Mouse (Mus musculus): ENCODE results near the gene Nek11.
A peak's percentile ranks its signal among the peaks of the same experiment; 100 is the strongest.
"Not testable (repeated sequence)": the region's sequence is repeated elsewhere in the genome, so short reads cannot be mapped to it uniquely, and the experiment has no call there.

Gene Nek11

GRCm38 (mm10) chr9:105136404-105136803, 258.9 kb downstream of the Nek11 start:
- no peak for DNase-seq (ENCODE audit: low spot score in 2 of 2)

DNA sequence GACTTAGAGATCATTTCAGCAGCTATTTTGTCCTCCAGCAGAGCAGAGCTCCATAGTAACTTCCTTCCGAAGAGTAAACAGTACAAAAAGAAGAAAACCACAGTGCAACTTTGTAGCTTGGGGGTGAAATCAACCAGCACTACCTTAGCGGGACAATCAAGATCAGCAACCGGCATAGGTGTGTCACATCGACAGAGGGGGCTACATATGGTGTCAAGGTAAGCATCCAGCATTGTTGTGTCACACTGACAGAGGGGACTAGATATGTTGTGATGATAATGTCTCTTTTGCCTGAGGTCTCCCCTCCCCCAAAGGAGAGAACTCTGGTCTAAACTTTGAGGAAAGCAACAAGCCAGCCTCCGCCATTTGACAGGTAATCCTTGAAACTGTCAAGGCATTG, 260.8 kb downstream of the Nek11 start:
- DNase-seq (ENCODE audit: low spot score in 2 of 2) = no peak

GRCm38 (mm10) chr9:105132002-105132367, 263.3 kb downstream of the Nek11 start:
- DNase-seq (ENCODE audit: low spot score in 2 of 2) = no peak

- peak; percentile 83 to 88 for DNase-seq (ENCODE audit: low spot score in 2 of 2)
Observed at GRCm38 (mm10) chr9:105131253-105132001, 263.9 kb downstream of the Nek11 start, which contains the start of gene Nudt16. Gene Nudt16 (minus strand): TSS chr9:105131824.

- no peak for DNase-seq (ENCODE audit: low spot score in 2 of 2)
Observed at GRCm38 (mm10) chr9:105130331-105130730, 265.0 kb downstream of the Nek11 start.

GRCm38 (mm10) chr9:105125206-105125605, 270.1 kb downstream of the Nek11 start:
- not testable (repeated sequence) for DNase-seq (ENCODE audit: low spot score in 2 of 2)
